Mouse (Mus musculus) liver, embryonic 12.5 days (tissue): ENCODE data around the gene Olfr167. TPM values are rescaled to one million over a fixed set of nuclear protein-coding genes. Genes with fewer than 3 reads are reported as not detected.
"Not testable (repeated sequence)": the region's sequence is repeated elsewhere in the genome, so short reads cannot be mapped to it uniquely, and the experiment has no call there.

ENCODE experiments used
- ATAC-seq: fragments of 200-750 bp; cut with Nextera tagmentation; 2 replicates; pipeline ENCODE4 v1.8.0; 2017; ENCODE audit warnings: moderate number of reproducible peaks, mild to moderate bottlenecking, moderate library complexity
- H3K27ac ChIP-seq: fragments of 300-500 bp; sonication (generic); 2 replicates; pipeline ENCODE4 v1.5.1; 2016; ENCODE audit warnings: mild to moderate bottlenecking
- H3K27me3 ChIP-seq: fragments of 300-500 bp; sonication (generic); replicated peaks from 2 replicates; pipeline ENCODE4 v1.6.1; 2016; ENCODE audit warnings: mild to moderate bottlenecking, moderate library complexity
- H3K36me3 ChIP-seq: fragments of 300-500 bp; sonication (generic); 2 replicates; pipeline ENCODE4 v1.6.1; 2016; ENCODE audit warnings: mild to moderate bottlenecking, moderate library complexity
- H3K4me1 ChIP-seq: fragments of 300-500 bp; sonication (generic); 2 replicates; pipeline ENCODE4 v1.6.1; 2016
- H3K4me2 ChIP-seq: fragments of 300-500 bp; sonication (generic); 2 replicates; pipeline ENCODE4 v1.6.1; 2016; ENCODE audit warnings: mild to moderate bottlenecking, moderate library complexity
- H3K4me3 ChIP-seq: fragments of 300-500 bp; sonication (generic); 2 replicates; pipeline ENCODE4 v1.5.1; 2016; ENCODE audit warnings: mild to moderate bottlenecking, moderate library complexity
- H3K9ac ChIP-seq: fragments of 300-500 bp; sonication (generic); 2 replicates; pipeline ENCODE4 v1.6.1; 2016; ENCODE audit warnings: mild to moderate bottlenecking, moderate library complexity
- H3K9me3 ChIP-seq: fragments of 300-500 bp; sonication (generic); replicated peaks from 2 replicates; pipeline ENCODE4 v1.6.1; 2016; ENCODE audit warnings: mild to moderate bottlenecking, moderate library complexity
- WGBS: fragments of 180-500 bp; shearing (Covaris S2); methylation state at CpG from one replicate; pipeline ENCODE4 v1.1.7; 2016; ENCODE audit not compliant: insufficient replicate concordance; 5-methylcytosine and 5-hydroxymethylcytosine counted together
- polyA plus RNA-seq: library from polyadenylated mRNA; unstranded; fragments of >200 nt; fragmentation: Nextera tagmentation; extraction: Ambion mirVana; gene quantifications from 2 replicates; pipeline ENCODE4 v1.2.1, GENCODE M21; 2016

The Olfr167 gene
- polyA plus RNA-seq, result not detected in 2 replicates

DNA sequence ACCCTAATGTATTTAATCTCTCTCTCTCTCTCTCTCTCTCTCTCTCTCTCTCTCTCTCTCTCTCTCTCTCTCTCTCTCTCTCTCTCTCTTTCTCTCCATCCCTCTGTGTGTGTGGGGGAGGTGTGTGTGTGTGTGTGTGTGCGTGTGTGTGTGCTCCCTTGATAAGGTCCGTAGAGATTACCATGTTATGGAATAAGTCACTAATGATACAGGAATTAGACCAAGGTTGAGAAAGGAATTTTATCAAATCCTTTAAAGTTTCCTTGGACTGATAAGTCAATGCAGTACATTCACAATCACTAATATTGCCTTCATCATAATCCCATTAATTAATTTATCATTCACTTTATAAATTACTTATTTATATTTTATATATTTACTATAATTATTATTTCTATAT, at the start of gene Olfr167:
Olfr167 (minus strand) TSS at position 101 of the 400 bp plus-strand sequence.
- H3K27me3 ChIP-seq, result no peaks in the 10 kb centered on the region
- 63% methylated on average over 2 of the region's 2 CpGs for whole genome bisulfite sequencing
- ATAC-seq, result no peak

GRCm38 (mm10) chr16:19571709-19572108, 49.6 kb upstream of the Olfr167 start, which contains the start of gene Olfr169:
Gene Olfr169 (minus strand): TSS chr16:19571809.
- not testable (repeated sequence) for H3K9me3 ChIP-seq, H3K4me3 ChIP-seq, H3K4me1 ChIP-seq, ATAC-seq, H3K9ac ChIP-seq, H3K27ac ChIP-seq, H3K36me3 ChIP-seq, H3K27me3 ChIP-seq, H3K4me2 ChIP-seq
- 66% methylated on average over 2 of the region's 2 CpGs for WGBS

More for the DNA sequence above, at the start of gene Olfr167:
- H3K4me3 ChIP-seq, result no peak within 1 kb of the TSS
- H3K36me3 ChIP-seq, result no peaks in the 10 kb centered on the region
- H3K9ac ChIP-seq, result no peak within 1 kb of the TSS
- H3K4me2 ChIP-seq, result no peak within 1 kb of the TSS
- no peak within 1 kb of the TSS for H3K27ac ChIP-seq
- H3K9me3 ChIP-seq, result no peaks in the 10 kb centered on the region
- no peaks in the 10 kb centered on the region for H3K4me1 ChIP-seq

GRCm38 (mm10) chr16:19553429-19553828, 31.4 kb upstream of the Olfr167 start:
- H3K27ac ChIP-seq, H3K36me3 ChIP-seq, H3K4me1 ChIP-seq, H3K4me3 ChIP-seq, H3K4me2 ChIP-seq, H3K9ac ChIP-seq, H3K27me3 ChIP-seq, ATAC-seq, H3K9me3 ChIP-seq: not testable (repeated sequence)
- 69% methylated on average over 7 of the region's 7 CpGs for WGBS

GRCm38 (mm10) chr16:19552246-19552645, 30.2 kb upstream of the Olfr167 start:
- not testable (repeated sequence) for ATAC-seq, H3K9me3 ChIP-seq, H3K27me3 ChIP-seq, H3K36me3 ChIP-seq, H3K4me3 ChIP-seq, H3K27ac ChIP-seq, H3K4me2 ChIP-seq, H3K4me1 ChIP-seq, H3K9ac ChIP-seq
- 77% methylated on average over 3 of the region's 3 CpGs for WGBS

DNA sequence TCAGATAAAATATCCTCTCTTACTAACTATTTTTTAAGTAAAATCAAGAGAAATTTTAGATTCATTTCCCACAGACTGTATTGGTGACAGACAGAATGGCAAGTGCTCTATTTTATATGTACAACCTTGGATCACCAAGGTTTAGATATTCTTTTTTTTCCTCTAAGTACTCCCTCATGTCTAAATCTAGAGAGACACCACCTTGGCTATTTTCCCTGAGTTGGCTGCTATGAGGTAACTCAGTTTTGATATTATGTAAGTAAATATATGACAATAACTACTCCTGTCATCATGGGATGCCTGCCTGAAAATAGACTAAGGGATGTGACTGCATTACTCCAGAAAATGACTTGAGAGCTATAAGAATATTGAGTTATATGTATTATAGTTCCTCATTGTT, 13.4 kb upstream of the Olfr167 start, which contains the start of gene Olfr168:
Olfr168 (minus strand) TSS at position 101 of the 400 bp plus-strand sequence.
- H3K27ac ChIP-seq, result no peak within 1 kb of the TSS
- ATAC-seq, result no peak
- H3K9me3 ChIP-seq, result 0 out of 2 replicates have a peak, but pooled peaks cover 4% of the 10 kb centered on the region
- H3K4me1 ChIP-seq, result no peaks in the 10 kb centered on the region
- H3K4me3 ChIP-seq, result no peak within 1 kb of the TSS
- no peak within 1 kb of the TSS for H3K4me2 ChIP-seq
- H3K27me3 ChIP-seq, result no peaks in the 10 kb centered on the region
- no peak within 1 kb of the TSS for H3K9ac ChIP-seq
- no peaks in the 10 kb centered on the region for H3K36me3 ChIP-seq

GRCm38 (mm10) chr16:19483394-19483793, 38.7 kb downstream of the Olfr167 start, which contains the start of gene Olfr166:
Gene Olfr166 (plus strand): TSS chr16:19483694.
- H3K9ac ChIP-seq, result no peak within 1 kb of the TSS
- no peaks in the 10 kb centered on the region for H3K36me3 ChIP-seq
- no peak within 1 kb of the TSS for H3K4me2 ChIP-seq
- no peaks in the 10 kb centered on the region for H3K4me1 ChIP-seq
- no peak within 1 kb of the TSS for H3K27ac ChIP-seq
- H3K4me3 ChIP-seq, result no peak within 1 kb of the TSS
- H3K27me3 ChIP-seq, result no peaks in the 10 kb centered on the region
- no peaks in the 10 kb centered on the region for H3K9me3 ChIP-seq
- ATAC-seq, result no peak

DNA sequence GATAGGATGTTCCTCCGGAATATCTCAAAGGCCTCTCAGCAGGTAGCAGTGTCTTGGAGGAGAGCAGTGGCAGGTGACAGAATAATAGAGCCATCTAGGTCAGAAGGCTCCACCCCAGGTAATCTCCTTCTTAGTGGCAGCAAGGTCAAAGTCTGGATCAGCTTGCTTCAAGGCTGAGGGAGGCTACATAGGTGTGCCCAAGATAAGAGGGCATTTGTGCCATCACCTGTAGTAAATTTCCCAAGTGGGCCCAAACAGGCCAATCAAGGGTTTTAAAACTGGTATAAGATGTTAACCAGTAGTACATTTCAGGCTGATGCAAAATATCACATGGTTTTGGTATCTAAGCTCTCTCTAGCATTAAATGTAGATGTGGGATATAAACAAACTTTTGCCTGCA, 57.7 kb downstream of the Olfr167 start:
- Histone ChIP-seq H3K27ac (no peak overlapping the region), H3K4me3 (no peak overlapping the region), H3K27me3 (no peaks in the 10 kb centered on the region), H3K9ac (no peak overlapping the region), H3K36me3 (no peaks in the 10 kb centered on the region), H3K4me2 (no peak overlapping the region), H3K9me3 (no peaks in the 10 kb centered on the region), H3K4me1 (no peaks in the 10 kb centered on the region)
- no peak for ATAC-seq
- WGBS, result 73% methylated on average over 1 of the region's 1 CpGs

Other genes starting within 250 kb of the Olfr167 start
- gene Olfr164, start 208.2 kb downstream of the Olfr167 start, polyA plus RNA-seq, result not detected in 2 replicates
- gene Olfr165, start 99.1 kb downstream of the Olfr167 start, polyA plus RNA-seq, result not detected in 2 replicates
- not detected in 2 replicates for gene Olfr166, start 38.6 kb downstream of the Olfr167 start, polyA plus RNA-seq
- not detected in 2 replicates for gene Olfr168, start 13.3 kb upstream of the Olfr167 start, polyA plus RNA-seq
- not detected in 2 replicates for gene Olfr169, start 49.5 kb upstream of the Olfr167 start, polyA plus RNA-seq
- not detected in 2 replicates for gene Olfr170, start 89.6 kb upstream of the Olfr167 start, polyA plus RNA-seq
- not detected in 2 replicates for gene Olfr171, start 107.7 kb upstream of the Olfr167 start, polyA plus RNA-seq
- gene Lamp3, start 184.1 kb upstream of the Olfr167 start, polyA plus RNA-seq, result not detected in 2 replicates
- 1.9 and 3.0 TPM in 2 replicates for gene B3gnt5, start 237.9 kb upstream of the Olfr167 start, polyA plus RNA-seq